Mouse (Mus musculus) heart, embryonic 12.5 days (tissue): ENCODE data around the gene Yipf3. TPM values are rescaled to one million over a fixed set of nuclear protein-coding genes. Genes with fewer than 3 reads are reported as not detected.

Experiments used
- ATAC-seq: fragments of 200-750 bp; cut with Nextera tagmentation; 2 replicates; pipeline ENCODE4 v1.8.0; 2017; ENCODE audit warnings: moderate TSS enrichment, moderate library complexity; ENCODE audit not compliant: insufficient number of reproducible peaks, low FRiP score
- H3K27ac ChIP-seq: fragments of 300-500 bp; sonication (generic); 2 replicates; pipeline ENCODE4 v1.5.1; 2016; ENCODE audit warnings: mild to moderate bottlenecking, moderate library complexity; ENCODE audit not compliant: poor library complexity, severe bottlenecking
- H3K27me3 ChIP-seq: fragments of 300-500 bp; sonication (generic); replicated peaks from 2 replicates; pipeline ENCODE4 v1.6.1; 2016; ENCODE audit warnings: mild to moderate bottlenecking, moderate library complexity
- H3K36me3 ChIP-seq: fragments of 300-500 bp; sonication (generic); 2 replicates; pipeline ENCODE4 v1.6.1; 2016; ENCODE audit warnings: mild to moderate bottlenecking, moderate library complexity
- H3K4me1 ChIP-seq: fragments of 300-500 bp; sonication (generic); replicated peaks from 2 replicates; pipeline ENCODE4 v1.6.1; 2016; ENCODE audit warnings: mild to moderate bottlenecking
- H3K4me2 ChIP-seq: fragments of 300-500 bp; sonication (generic); 2 replicates; pipeline ENCODE4 v1.6.1; 2016; ENCODE audit warnings: mild to moderate bottlenecking, moderate library complexity
- H3K4me3 ChIP-seq: fragments of 300-500 bp; sonication (generic); 2 replicates; pipeline ENCODE4 v1.5.1; 2016; ENCODE audit warnings: mild to moderate bottlenecking
- H3K9ac ChIP-seq: fragments of 300-500 bp; sonication (generic); 2 replicates; pipeline ENCODE4 v1.6.1; 2016; ENCODE audit warnings: mild to moderate bottlenecking, moderate library complexity
- H3K9me3 ChIP-seq: fragments of 300-500 bp; sonication (generic); replicated peaks from 2 replicates; pipeline ENCODE4 v1.6.1; 2016; ENCODE audit warnings: mild to moderate bottlenecking, moderate library complexity
- WGBS: fragments of 180-500 bp; shearing (Covaris S2); methylation state at CpG from one replicate; pipeline ENCODE4 v1.1.7; 2016; 5-methylcytosine and 5-hydroxymethylcytosine counted together
- polyA plus RNA-seq: library from polyadenylated mRNA; unstranded; fragments of >200 nt; fragmentation: Nextera tagmentation; extraction: Ambion mirVana; gene quantifications from 2 replicates; pipeline ENCODE4 v1.2.1, GENCODE M21; 2016

Yipf3 gene
- polyA plus RNA-seq, 1 experiment from 2014 or later: 66.6 TPM

DNA sequence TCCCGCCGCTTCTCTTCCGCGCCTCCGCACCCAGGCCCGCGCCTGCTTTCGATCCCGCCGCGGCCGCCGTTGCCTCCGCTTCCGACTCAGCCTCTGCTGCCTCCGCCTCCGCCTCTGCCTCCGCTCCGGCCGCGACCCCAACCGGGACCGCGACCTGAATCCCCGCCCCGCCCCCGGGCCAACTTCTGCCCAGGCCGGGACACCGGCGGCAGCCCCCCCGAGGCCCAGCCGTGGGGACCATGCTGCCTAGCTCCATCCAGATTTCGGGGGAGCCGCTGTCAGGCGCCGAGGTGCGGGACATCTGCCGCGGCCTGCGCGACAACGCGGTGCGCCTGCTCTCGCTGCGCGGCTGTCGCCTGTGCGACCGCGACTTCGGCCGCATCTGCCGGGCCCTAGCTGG, 6.2 kb downstream of the Yipf3 start:
- Histone ChIP-seq H3K9ac (peak overlapping the region; percentile 74), H3K9me3 (0 out of 2 replicates have a peak, but pooled peaks cover 4% of the 10 kb centered on the region), H3K4me2 (peak overlapping the region; percentile 100), H3K4me1 (peaks cover 19% of the 10 kb centered on the region), H3K36me3 (peaks cover 64% of the 10 kb centered on the region), H3K4me3 (peak overlapping the region; percentile 72), H3K27me3 (peaks cover 30% of the 10 kb centered on the region), H3K27ac (no peak overlapping the region)
- no peak for ATAC-seq
- under 1% methylated on average over 49 of the region's 54 CpGs for WGBS

DNA sequence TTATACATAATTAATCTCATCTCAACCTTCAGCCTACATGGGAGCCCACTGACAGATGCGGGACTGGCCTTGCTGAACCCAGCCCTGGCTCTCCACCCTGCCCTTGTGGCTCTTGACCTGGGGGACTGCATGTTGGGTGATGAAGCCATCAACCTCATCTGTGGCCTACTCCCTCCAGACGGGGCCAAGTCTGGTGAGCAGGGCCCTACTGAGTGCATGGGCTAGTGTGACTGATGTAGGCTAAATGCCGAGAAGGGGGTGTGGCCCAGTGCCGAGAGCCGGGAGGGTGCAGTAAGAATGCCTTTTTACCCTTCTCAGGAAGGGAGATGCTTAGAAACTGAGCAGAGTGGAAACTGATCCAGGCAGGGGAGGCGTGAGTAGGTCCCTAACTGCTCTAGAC, 7.3 kb downstream of the Yipf3 start:
- peaks cover 13% of the 10 kb centered on the region for H3K4me1 ChIP-seq
- H3K9me3 ChIP-seq: 0 out of 2 replicates have a peak, but pooled peaks cover 4% of the 10 kb centered on the region
- 28% methylated on average over 6 of the region's 6 CpGs for WGBS
- H3K4me3 ChIP-seq: 0 out of 2 replicates have a peak overlapping the region, but pooled peaks have one; percentile 0
- no peak overlapping the region for H3K27ac ChIP-seq
- H3K27me3 ChIP-seq: peaks cover 30% of the 10 kb centered on the region
- no peak for ATAC-seq
- no peak overlapping the region for H3K9ac ChIP-seq
- peaks cover 64% of the 10 kb centered on the region for H3K36me3 ChIP-seq
- H3K4me2 ChIP-seq: peak overlapping the region; percentile 15; the same call in 1 of the 2 replicates

DNA sequence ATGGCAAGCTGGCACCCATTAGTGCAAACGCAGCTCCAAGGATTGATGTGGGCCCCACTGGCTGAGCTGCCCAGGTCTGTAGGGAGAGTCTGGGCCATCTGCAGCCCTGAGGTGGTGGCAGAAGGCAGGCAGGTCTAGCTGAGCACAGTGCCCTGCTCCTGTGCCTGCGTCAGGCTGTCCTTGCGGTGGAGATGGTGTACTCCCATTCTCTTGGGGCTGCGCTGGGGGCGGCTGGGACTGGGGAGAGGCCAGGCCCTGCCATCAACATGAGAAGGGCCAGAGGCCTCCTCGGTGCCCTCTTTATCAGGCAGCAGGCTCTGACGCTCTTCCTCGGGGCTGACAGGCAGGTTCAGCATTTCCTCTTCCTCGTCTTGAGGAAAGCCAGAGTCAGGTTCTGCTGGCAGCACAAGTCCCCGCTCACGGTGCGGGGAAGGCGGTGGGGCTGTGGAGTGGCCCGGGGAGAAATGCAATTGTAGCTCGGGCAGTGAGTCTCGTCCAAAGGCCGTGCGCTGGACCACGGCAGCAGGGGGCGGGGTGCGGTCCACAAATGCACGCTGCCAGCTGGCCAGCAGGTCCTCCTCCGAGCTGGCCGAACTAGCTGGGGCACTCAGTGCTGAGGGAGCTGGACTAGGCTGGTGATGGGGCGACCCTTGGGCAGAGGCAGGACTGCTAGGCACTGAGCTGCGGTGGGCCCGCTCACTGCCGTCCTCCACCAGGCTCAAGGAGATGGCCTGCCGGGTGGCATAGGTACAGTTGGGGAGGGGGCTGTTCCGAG, 10.6 kb downstream of the Yipf3 start:
- H3K27ac ChIP-seq: peak overlapping the region; percentile 55
- 0 out of 2 replicates have a peak, but pooled peaks cover 4% of the 10 kb centered on the region for H3K9me3 ChIP-seq
- H3K36me3 ChIP-seq: peaks cover 73% of the 10 kb centered on the region
- no peak overlapping the region for H3K4me3 ChIP-seq
- peak; percentile 36 for ATAC-seq
- no peak overlapping the region for H3K4me2 ChIP-seq
- peaks cover 30% of the 10 kb centered on the region for H3K27me3 ChIP-seq
- 69% methylated on average over 30 of the region's 30 CpGs for WGBS
- H3K9ac ChIP-seq: no peak overlapping the region
- H3K4me1 ChIP-seq: peaks cover 8% of the 10 kb centered on the region

DNA sequence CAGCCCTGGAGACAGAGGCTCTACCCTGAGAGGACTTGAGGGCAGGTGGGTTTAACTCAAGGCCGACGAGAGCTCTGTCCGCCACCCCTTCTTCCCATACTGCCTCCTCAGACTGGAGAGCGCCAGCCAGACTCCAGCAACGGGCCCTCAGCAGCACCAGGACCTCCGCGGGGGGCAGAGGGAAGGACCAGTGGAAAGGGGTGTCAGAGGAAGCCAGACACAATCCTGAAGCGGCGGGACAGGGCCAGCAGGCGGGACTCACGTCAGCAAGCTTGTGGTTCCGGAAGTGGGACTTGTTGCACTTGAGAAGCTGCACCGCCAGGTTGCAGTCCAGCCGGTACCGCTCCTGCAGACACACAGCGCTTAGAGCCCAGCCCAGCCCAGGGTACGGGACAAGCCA, 11.8 kb downstream of the Yipf3 start:
- Histone ChIP-seq H3K4me1 (peaks cover under 1% of the 10 kb centered on the region), H3K9ac (no peak overlapping the region), H3K27me3 (peaks cover 23% of the 10 kb centered on the region), H3K27ac (peak overlapping the region; percentile 32; the same call in 1 of the 2 replicates), H3K36me3 (peaks cover 85% of the 10 kb centered on the region), H3K4me3 (no peak overlapping the region), H3K9me3 (0 out of 2 replicates have a peak, but pooled peaks cover 4% of the 10 kb centered on the region), H3K4me2 (no peak overlapping the region)
- 85% methylated on average over 17 of the region's 17 CpGs for WGBS
- ATAC-seq: no peak

DNA sequence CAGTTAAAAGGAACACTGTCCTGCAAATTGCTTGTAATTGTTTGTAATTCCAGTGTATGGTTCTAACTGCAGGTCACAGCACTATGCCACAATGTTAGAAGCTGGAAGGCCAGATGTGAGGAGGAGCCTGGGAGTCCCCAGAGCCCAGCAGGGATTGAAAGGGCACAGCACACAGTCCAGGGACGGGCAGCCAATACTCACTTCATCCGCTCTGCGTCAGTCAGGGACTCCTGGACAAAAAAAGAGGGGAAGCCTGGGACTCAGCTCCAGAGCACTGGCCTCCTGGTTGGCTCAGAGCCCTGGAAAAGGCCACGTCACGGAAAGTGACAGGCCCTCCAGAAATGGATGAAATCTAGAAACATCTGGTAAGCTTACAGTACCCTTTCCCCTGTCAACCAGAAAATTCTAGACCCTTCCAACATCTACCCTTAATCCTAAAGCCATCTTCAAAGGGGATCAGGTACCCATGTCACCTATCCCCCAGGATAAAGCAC, 14.4 kb downstream of the Yipf3 start:
- WGBS: 90% methylated on average over 5 of the region's 5 CpGs
- Histone ChIP-seq H3K27ac (no peak overlapping the region), H3K9me3 (no peaks in the 10 kb centered on the region), H3K4me2 (no peak overlapping the region), H3K4me3 (no peak overlapping the region), H3K4me1 (peaks cover 11% of the 10 kb centered on the region), H3K36me3 (peaks cover 96% of the 10 kb centered on the region), H3K9ac (no peak overlapping the region), H3K27me3 (no peaks in the 10 kb centered on the region)
- no peak for ATAC-seq

DNA sequence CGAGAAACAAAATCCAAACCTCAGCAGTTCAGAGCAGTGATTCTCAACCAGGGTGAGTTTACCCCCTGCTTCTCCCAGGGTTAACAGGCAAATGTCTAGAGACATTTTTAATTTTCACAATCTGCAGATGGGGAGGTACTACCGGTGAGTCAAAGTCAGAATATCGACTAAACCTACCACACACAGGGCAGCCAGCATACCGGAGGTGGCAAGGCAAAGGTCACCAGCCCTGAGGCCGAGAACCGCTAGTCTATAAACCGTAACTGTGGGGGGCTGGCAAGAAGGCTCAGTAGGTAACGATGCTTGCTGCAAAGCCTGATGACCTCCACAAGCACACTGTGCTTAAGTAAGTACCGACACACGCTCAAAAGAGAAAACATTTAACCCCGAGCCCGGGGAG, 17.6 kb downstream of the Yipf3 start:
- 87% methylated on average over 12 of the region's 12 CpGs for WGBS
- Histone ChIP-seq H3K36me3 (peaks cover 82% of the 10 kb centered on the region), H3K27me3 (no peaks in the 10 kb centered on the region), H3K9me3 (no peaks in the 10 kb centered on the region), H3K9ac (no peak overlapping the region), H3K4me2 (no peak overlapping the region), H3K4me3 (no peak overlapping the region), H3K27ac (no peak overlapping the region), H3K4me1 (peaks cover 33% of the 10 kb centered on the region)
- no peak for ATAC-seq

DNA sequence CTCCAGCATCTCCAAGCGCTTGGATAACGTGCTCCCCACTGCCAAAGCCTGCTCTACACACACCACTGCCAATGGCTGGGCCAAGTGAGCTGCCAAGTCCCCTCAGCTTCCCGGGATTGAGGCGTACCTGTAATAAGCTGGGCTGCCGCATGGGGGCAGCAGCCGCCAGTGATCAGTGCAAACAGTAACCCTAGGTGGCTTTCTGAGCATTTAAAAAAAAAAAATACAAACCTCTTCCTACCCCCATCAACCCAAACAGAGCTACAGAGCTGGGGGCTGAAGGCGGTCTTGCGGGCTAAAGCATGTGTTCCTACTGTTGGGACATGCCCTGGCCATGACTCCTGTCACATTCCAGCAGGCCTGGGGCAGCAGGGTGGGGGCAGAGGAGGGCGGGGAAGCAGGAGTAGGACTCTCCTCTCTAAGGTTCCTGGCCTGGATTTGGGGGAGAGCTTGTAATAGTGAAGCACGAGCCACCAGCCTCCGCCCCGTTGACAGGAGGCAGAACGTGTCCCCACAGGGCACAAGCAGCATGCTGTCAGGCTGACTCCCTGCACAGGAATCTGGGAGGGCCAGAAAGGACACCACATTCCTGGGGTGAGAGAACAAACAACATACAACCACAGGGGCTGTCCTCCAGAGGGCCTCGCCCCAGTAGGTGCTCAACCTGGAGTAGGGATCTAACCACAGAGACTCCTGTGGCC, 18.2 kb downstream of the Yipf3 start:
- Histone ChIP-seq H3K36me3 (peaks cover 82% of the 10 kb centered on the region), H3K27ac (no peak overlapping the region; the same call in 1 of the 2 replicates), H3K4me3 (no peak overlapping the region), H3K4me1 (peaks cover 33% of the 10 kb centered on the region), H3K4me2 (no peak overlapping the region), H3K9me3 (no peaks in the 10 kb centered on the region), H3K9ac (no peak overlapping the region), H3K27me3 (no peaks in the 10 kb centered on the region)
- no peak for ATAC-seq
- 21% methylated on average over 14 of the region's 14 CpGs for WGBS

DNA sequence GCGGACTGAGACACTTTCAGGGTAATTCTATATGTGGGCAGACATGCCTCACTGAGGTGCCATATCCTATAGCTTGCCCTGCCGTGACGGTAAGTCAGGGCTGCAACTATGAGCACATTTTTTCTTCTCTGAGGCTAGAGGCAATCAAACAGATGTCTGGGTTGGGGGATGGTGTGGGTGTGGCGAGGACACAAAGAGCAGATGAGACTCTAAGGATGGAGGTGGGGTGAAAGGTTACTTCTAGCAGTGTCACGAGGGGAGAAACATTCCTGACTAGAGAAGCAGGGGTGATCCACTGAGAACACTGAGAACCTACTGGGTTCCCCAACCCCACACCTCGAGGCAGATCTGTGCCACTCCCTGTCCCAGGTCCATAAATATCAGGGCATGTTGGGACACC, 19.1 kb downstream of the Yipf3 start:
- no peak for ATAC-seq
- no peak overlapping the region for H3K27ac ChIP-seq
- no peaks in the 10 kb centered on the region for H3K27me3 ChIP-seq
- peaks cover 82% of the 10 kb centered on the region for H3K36me3 ChIP-seq
- peaks cover 36% of the 10 kb centered on the region for H3K4me1 ChIP-seq
- 71% methylated on average over 6 of the region's 6 CpGs for WGBS
- no peak overlapping the region for H3K4me2 ChIP-seq
- no peaks in the 10 kb centered on the region for H3K9me3 ChIP-seq
- 0 out of 2 replicates have a peak overlapping the region, but pooled peaks have one; percentile 13 for H3K9ac ChIP-seq
- no peak overlapping the region for H3K4me3 ChIP-seq

DNA sequence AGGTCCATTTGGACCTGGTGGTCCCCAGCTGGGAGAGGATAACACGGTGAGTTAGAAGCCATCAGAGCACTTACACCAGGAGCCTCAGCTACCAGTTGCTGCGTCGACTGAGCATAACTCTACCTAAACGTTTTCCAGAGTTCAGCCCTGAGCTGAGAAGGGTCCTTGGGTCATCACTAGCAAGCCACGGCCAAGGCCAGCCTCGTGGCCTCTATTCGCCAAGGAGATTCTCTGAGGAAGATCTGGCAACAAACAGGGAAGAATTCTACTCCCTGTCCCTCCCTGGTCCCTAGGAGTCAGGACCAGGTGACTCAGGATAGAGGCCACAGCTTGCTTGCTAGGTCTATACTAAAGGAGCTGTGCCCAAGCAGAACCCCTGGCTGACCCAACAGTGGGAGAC, 19.6 kb downstream of the Yipf3 start:
- peaks cover 81% of the 10 kb centered on the region for H3K36me3 ChIP-seq
- no peak overlapping the region for H3K9ac ChIP-seq
- H3K9me3 ChIP-seq: no peaks in the 10 kb centered on the region
- H3K27me3 ChIP-seq: no peaks in the 10 kb centered on the region
- no peak for ATAC-seq
- no peak overlapping the region for H3K27ac ChIP-seq
- H3K4me2 ChIP-seq: no peak overlapping the region
- peaks cover 41% of the 10 kb centered on the region for H3K4me1 ChIP-seq
- WGBS: 66% methylated on average over 7 of the region's 7 CpGs
- no peak overlapping the region for H3K4me3 ChIP-seq

DNA sequence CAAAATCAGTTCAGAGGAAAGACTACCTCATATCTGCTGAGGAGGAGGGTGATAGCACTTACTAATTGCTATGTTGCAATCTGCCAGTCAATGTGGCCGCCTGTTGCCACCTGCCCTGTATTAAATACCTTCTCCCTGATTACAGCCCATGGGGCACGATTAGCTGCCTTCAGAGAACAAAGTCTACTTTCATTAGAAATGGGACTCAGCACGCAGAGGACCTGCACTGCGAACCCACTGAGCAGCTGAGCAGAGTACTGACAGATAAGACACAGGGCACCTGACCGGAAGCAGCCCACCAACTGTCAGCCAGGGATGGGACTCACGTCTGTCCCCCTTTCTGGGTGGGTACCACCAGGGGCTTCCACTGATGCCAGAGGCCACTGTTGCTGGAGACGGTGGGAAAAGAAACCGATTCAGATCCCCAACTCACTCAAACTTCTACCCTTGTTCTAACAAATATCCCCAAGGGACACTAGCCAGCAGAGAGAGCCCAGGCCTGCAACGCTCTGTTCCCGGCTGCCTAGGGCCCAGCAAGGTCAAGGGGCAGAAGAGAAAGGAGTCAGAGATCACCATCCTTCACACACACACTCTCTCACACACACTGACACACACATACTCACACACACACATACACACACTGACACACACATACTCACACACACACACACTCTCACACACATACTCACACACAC, 20.3 kb downstream of the Yipf3 start:
- Histone ChIP-seq H3K4me1 (peaks cover 48% of the 10 kb centered on the region), H3K27ac (no peak overlapping the region), H3K4me3 (no peak overlapping the region), H3K9ac (0 out of 2 replicates have a peak overlapping the region, but pooled peaks have one; percentile 46), H3K36me3 (peaks cover 79% of the 10 kb centered on the region), H3K4me2 (no peak overlapping the region), H3K9me3 (no peaks in the 10 kb centered on the region), H3K27me3 (no peaks in the 10 kb centered on the region)
- ATAC-seq: no peak
- 63% methylated on average over 10 of the region's 10 CpGs for WGBS
